Mouse (Mus musculus): ENCODE results near the gene Kifc5b. TPM values are rescaled to one million over a fixed set of nuclear protein-coding genes. Genes with fewer than 3 reads are reported as not detected.

The Kifc5b gene
- total RNA-seq, 1 experiment from 2014 or later = 16.0 TPM

DNA sequence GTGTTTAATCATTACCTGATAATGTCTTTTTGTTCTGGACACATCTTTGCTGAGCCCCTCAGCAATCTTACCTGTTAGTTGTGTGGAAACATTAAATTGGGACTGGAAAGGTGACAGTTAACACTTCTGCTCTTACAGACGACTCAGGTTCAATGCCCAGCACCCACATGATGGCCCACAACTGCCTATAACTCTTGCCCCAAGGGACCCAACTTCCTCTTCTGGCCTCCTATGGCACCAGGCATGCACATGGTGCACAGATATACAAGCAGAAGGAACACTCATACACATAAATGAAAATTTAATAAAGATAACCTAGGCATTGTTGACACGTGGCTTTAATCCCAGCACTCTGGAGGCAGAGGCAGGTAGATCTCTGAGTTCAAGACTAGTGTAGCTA, 62.5 kb downstream of the Kifc5b start:
- no peak for ATAC-seq (replicated peaks in 1 of 2; ENCODE audit: insufficient read depth in 1 of 2, low FRiP score in 2 of 2, low TSS enrichment in 1 of 2, low read depth in 1 of 2, poor library complexity in 2 of 2, severe bottlenecking in 2 of 2)

- ATAC-seq (replicated peaks in 1 of 2; ENCODE audit: insufficient read depth in 1 of 2, low FRiP score in 2 of 2, low TSS enrichment in 1 of 2, low read depth in 1 of 2, poor library complexity in 2 of 2, severe bottlenecking in 2 of 2) = no peak; a peak in 1 of 4 replicates
Observed at GRCm38 (mm10) chr17:26981050-26981449, 64.2 kb downstream of the Kifc5b start.

Other genes starting within 250 kb of the Kifc5b start
- gene Crebrf, start 201.4 kb upstream of the Kifc5b start, total RNA-seq (2017) = 45.1 and 66.0 TPM in 2 replicates
- gene Bnip1, start 136.0 kb upstream of the Kifc5b start, total RNA-seq (2017) = 27.1 and 54.0 TPM in 2 replicates
- not detected in 2 replicates for gene Nkx2-5, start 72.1 kb upstream of the Kifc5b start, total RNA-seq (2017)
- 8.3 and 10.3 TPM in 2 replicates for gene Phf1, start 16.0 kb downstream of the Kifc5b start, total RNA-seq (2017)
- 40.2 and 52.0 TPM in 2 replicates for gene Cuta, start 22.5 kb downstream of the Kifc5b start, total RNA-seq (2017)
- 3.9 and 9.6 TPM in 2 replicates for gene Syngap1, start 24.2 kb downstream of the Kifc5b start, total RNA-seq (2017)
- 27.6 and 27.8 TPM in 2 replicates for gene Zbtb9, start 56.1 kb downstream of the Kifc5b start, total RNA-seq (2017)
- gene Bak1, start 111.9 kb downstream of the Kifc5b start, total RNA-seq (2017) = 31.1 and 42.1 TPM in 2 replicates
- gene Itpr3, start 140.2 kb downstream of the Kifc5b start, total RNA-seq (2017) = 13.2 and 13.3 TPM in 2 replicates
- 97.7 and 113 TPM in 2 replicates for gene Uqcc2, start 216.8 kb downstream of the Kifc5b start, total RNA-seq (2017)